Mouse (Mus musculus): ENCODE measurements around the gene Rnf115.
A peak's percentile ranks its signal among the peaks of the same experiment; 100 is the strongest.

DNA sequence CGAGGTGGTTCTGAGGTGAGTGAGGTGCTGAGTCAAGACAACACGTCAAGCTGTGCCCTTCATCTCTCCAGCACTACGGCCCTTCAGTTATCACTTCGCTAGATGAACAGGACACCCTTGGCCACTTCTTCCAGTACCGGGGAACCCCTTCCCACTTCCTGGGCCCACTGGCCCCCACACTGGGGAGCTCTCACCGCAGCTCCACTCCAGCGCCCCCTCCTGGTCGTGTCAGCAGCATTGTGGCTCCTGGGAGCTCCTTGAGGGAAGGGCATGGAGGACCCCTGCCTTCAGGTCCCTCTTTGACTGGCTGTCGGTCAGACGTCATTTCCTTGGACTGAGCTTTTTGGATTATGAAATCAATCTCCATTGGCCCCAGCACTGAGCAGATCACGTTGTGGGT lies 22.7 kb upstream of the Rnf115 start:
- TF ChIP-seq CTCF (IDR thresholded peaks at IDR 0.05; ENCODE audit: extremely low read depth, insufficient read depth, insufficient read length, insufficient replicate concordance) (peak; percentile 15; the same call in 1 of the 2 replicates), POLR2A (IDR thresholded peaks at IDR 0.05; ENCODE audit: low read depth, low read length) (no peak)
